Mouse (Mus musculus): ENCODE results near the gene Slc25a51.
"Not testable (repeated sequence)": the region's sequence is repeated elsewhere in the genome, so short reads cannot be mapped to it uniquely, and the experiment has no call there.

Gene Slc25a51

DNA sequence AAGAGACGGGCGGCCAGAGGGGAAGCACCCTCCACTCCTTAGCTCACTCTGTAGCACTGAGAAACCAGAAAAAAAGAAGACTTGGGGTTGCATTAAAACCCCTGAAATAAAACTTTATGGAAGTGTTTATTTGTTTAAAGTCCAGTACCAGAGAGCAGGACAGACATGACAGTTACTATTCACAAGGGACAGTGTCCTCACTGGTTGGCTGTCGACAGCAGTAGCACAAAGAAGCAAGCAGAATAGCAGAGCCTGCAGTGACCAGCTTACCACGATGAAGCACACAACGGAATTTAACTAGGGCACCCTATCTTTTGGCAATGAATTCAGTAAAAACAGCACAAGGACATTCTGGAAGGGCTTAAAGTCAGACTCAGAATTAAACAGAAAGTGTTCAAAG, 10.3 kb downstream of the Slc25a51 start:
- DNase-seq (ENCODE audit: low spot score) = not testable (repeated sequence)

DNA sequence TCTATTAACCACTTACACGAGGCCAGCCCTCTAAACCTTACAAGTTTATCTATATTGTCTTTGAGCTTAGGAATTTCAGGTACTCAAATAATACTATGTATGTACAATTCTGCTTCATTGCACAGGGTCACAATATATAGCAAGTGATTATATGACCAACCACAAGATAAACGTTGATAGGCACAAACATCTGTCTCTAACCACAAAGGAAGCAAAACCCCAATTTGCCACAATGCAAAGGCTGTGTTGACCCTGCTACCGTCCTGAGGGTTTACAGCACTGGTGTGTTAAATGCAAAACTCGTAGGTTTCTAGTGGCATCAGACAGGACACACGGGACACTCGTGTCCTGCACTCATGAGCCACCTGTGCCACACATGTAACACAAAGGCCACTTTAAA, 12.4 kb downstream of the Slc25a51 start:
- not testable (repeated sequence) for DNase-seq (ENCODE audit: low spot score)

- DNase-seq (ENCODE audit: low spot score) = no peak
These were observed 14.9 kb downstream of the Slc25a51 start for GRCm38 (mm10) chr4:45393658-45394057.

GRCm38 (mm10) chr4:45392994-45393393, 15.6 kb downstream of the Slc25a51 start:
- DNase-seq (ENCODE audit: low spot score) = no peak

GRCm38 (mm10) chr4:45392572-45392971, 16.0 kb downstream of the Slc25a51 start:
- no peak for DNase-seq (ENCODE audit: low spot score)

DNA sequence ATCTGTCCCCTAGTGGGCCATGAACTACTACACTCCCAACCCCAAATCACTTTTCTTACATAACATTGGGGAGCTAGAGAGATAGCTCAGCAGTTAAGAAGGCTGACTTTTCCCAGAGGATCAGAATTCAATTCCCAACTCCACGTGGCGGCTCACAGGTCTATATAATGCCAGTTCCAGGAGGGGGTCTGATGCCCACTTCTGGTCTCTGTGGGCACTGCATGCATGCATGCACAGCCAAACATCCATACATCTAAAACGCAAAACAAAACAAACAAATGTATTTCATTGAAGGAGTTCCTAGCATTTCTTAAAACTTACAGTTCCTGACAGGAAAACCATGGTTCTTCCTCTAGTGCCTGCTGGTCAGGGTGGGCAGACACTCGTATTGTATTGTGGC, 16.5 kb downstream of the Slc25a51 start:
- no peak for DNase-seq (ENCODE audit: low spot score)

GRCm38 (mm10) chr4:45387296-45387695, 21.3 kb downstream of the Slc25a51 start:
- not testable (repeated sequence) for DNase-seq (ENCODE audit: low spot score)

GRCm38 (mm10) chr4:45382133-45382532, 26.4 kb downstream of the Slc25a51 start:
- not testable (repeated sequence) for DNase-seq (ENCODE audit: low spot score)

GRCm38 (mm10) chr4:45380903-45381580, 27.5 kb downstream of the Slc25a51 start:
- not testable (repeated sequence) for DNase-seq (ENCODE audit: low spot score)

GRCm38 (mm10) chr4:45376573-45376972, 32.0 kb downstream of the Slc25a51 start:
- DNase-seq (ENCODE audit: low spot score) = no peak

DNA sequence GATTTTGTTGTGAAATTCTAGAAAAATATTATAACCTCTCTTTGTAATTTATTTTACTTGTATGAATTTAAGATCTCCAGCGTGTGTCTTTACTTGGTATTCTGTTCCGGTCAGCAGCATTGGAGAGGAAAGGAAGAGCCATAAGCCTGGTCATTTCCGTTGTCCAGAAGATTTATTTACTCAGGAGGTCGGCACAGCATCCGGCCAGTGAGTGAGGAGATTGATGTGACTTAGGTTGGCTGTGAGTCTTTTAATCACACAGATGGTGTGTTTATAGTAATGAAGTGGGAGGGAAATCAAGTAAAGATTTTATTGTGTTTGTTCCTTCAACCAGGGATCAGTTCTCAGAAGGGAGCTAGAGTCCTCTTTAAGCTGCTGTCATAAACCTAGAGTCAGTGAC, 33.7 kb downstream of the Slc25a51 start:
- no peak for DNase-seq (ENCODE audit: low spot score)

DNA sequence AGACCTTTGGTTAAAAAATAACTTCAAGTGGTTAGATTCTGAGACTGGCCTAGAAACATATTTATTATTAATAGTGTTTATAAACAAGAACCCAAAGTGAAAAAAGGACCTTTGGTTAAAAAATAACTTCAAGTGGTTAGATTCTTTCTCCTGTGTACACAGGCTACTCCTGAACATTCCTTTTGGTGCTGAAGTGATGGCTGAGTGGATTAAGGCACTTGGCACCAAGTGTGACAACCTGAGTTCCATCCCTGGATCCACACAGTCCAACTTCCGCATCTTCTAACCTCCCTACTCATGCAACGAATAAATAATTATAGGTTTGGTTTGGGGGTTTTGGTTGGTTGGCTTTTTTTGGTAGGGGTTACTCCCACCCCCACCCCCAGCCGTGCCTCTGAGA, 37.3 kb downstream of the Slc25a51 start:
- no peak for DNase-seq (ENCODE audit: low spot score)

- DNase-seq (ENCODE audit: low spot score) = no peak
These were observed 51.9 kb downstream of the Slc25a51 start for GRCm38 (mm10) chr4:45356653-45357052.

All from spleen, adult 12 weeks (tissue).